Mouse (Mus musculus) c-Kit-positive CD71-positive TER-119-positive erythroid progenitor cells, embryonic 14.5 days (primary cell): ENCODE results near the gene Pex16.

Experiments used
- DNase-seq: peaks from one replicate; pipeline ENCODE4 v3.0.0-alpha.2; 2013; ENCODE audit warnings: low spot score

Pex16 gene

DNA sequence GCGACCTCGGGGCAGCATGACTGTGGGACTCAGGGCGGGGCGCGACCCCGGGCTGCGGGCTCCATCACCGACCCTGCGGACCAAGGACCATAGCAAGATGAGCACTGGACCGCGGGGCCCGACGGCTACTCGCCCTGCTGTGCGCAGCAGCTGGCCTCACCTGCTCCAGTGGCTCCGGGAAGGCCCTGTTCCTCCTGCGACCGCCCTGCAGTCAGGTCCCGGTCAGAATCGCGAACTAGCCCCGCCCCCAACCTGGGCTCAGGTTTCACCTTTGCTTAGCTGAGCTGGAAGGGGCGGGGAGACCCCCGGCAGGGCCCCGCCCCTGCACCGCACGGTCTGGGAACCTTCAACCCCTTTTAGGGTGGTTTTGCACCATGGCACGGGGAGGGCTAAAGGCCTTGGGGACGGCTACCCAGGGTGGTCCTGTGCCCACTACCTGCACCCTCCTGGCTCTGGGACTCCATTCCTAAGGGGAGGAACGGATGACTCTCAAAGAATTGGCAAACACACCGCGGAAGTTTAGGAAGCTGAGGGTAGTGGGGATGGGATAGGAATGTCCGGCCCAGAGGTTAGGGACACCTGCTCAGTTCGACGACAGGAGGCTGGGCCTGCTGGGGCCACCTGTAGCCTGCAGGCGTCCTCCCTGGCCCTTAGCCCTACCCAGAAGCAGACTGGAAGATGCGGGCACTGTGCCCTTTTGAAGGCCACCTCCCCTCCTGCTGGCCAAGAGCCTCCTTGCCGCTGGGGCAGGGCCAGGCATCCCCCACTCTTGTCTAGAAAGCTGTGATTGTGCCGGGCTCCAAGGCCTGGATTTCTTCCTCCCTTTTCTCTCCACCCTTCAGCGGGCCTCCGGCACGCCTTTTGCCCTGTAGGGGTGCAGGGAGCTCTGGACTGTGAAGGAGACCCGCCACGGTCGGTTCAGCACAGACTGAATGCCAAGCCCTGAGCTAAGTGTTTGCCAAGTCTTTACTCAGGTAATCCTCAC lies 3.4 kb upstream of the Pex16 start:
- DNase-seq: no peak

DNA sequence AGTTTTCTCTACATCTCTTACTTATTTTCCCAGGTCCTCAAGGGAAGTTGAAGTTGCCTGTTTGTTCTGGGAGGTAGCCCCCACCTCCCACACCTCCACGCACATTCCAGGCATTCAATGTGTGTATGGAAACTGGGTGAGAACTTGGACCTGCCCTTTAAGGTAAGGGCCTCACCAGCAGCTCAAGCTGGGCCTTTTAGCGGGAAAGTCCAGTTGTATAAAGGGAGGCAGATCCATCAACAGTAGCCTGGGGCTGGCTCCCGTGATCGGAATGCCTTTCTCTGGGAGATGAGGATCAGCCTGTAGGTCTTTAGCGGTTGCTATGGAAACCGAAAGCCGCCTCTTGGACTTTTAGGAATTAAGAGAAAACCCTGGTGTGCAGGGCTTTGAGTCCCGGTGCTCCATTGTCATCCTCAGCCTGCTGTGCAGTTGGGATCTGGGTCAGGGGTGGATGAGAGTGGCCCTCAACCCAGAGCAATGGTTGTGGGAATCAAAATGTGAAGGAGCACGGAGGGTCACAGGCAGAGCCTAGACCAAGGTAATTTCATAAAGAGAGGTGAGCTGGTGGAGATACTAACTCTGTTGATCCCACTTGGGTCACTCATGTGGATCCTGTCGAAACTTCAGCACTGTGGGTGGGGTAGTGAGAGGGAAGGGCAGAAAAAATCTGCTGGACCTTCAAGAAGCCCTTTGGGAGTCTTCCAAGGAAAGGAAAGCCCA lies 2.3 kb upstream of the Pex16 start:
- no peak for DNase-seq

DNA sequence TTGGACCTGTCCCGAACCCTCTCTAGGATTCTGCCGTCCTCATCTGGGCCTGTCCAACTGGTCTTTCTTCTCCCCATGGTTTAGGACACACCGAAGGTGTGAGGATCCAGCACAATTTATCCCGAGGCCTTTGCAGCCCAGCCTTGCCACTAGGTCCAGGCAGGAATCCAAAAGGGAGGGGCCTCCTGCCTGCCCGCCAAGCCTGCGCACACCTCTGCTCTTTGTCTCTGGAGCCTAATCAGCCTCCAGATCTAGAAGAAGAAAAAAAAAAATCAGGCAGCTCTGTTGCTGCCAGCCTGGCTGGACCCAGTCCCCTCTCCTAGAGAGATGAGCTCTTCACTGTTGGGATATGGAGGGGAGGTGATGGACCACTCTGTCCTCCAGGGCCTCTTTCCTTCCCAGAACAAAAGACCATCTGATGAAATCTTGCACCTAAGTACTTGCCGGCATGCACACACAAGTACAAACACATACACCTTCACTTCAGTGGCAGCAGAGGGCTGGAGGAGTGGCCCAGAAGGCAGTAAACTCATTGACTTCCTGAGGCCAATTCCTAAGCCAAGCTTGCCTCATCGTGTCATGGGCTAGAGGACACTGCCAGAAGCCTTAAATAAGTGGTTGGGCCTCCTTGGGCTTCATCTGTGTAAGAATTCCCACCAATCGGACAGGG lies 1.6 kb upstream of the Pex16 start:
- DNase-seq: no peak

- no peak for DNase-seq
Measured at GRCm38 (mm10) chr2:92373437-92373813, 1.1 kb upstream of the Pex16 start.

GRCm38 (mm10) chr2:92375099-92375623 lies 685 bp downstream of the Pex16 start:
- peak; percentile 91 for DNase-seq

- peak; percentile 23 for DNase-seq
Measured at GRCm38 (mm10) chr2:92375788-92376187, 1.3 kb downstream of the Pex16 start.

DNA sequence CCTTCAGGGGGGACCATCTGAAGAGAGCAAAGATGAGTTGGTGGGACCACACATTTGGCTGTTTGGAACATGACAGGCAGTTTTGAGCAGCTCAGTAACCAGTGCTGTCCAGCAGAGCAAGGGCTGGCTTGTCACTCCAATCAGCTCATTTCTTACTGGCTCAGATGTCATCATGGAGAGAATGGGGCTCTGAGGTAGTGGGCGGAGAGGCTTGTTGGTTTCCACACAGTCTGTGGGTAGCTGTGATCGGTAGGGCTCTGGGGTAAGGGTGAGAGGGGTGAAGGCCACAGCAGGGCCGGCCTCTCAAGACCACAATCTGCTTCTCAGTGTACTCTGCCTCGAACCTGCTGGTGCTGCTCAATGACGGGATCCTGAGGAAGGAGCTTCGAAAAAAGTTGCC lies 1.8 kb downstream of the Pex16 start:
- no peak for DNase-seq

DNA sequence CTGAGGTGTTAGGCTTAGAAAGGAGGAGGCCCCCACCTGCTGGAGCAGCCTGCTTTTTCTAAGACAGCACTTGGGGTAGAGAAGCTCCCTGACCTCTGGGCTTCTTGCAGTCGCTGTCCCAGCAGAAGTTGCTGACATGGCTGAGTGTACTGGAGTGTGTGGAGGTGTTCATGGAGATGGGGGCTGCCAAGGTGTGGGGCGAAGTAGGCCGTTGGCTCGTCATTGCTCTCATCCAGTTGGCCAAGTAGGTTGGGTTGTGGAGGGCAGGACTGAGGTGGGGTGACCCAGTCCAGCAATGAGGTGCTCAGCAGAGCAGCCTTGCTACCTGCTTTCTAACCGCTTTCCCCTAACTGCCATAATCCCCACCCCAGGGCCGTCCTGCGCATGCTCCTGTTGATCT lies 2.8 kb downstream of the Pex16 start:
- no peak for DNase-seq

DNA sequence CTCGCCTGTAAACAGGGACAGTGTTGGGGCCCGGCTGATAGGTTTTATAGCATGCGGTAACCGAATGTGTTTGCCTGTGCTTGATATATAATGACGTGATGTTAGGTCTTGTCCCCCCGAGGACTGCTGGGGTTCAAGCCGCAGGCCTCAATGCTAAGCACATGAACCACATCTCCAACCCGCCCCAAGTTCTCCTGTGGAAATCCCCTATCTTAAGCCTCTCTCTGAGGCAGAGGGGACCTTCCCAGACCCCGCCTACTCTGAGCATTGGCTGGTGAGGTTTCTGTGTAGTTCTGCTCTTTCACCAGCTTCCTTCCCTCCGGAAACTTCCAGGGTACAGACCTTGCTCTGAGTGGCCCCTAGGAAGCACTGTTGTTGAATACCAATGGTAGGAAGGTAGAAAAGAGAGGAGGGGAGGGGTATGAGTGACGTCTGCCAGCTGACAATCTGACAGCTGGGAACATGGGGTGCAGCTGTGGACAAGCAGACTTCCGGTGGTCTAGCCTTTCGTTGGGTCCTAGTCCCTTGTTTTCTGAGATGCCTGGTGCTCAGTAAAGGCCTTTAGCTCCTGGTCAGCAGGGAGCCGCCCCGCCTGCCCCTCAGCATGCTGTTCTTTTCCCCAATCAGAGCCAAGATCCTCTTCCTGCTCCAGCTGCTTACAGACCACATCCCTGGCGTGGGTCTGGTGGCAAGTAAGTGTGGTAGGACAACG lies 5.5 kb downstream of the Pex16 start:
- no peak for DNase-seq

DNA sequence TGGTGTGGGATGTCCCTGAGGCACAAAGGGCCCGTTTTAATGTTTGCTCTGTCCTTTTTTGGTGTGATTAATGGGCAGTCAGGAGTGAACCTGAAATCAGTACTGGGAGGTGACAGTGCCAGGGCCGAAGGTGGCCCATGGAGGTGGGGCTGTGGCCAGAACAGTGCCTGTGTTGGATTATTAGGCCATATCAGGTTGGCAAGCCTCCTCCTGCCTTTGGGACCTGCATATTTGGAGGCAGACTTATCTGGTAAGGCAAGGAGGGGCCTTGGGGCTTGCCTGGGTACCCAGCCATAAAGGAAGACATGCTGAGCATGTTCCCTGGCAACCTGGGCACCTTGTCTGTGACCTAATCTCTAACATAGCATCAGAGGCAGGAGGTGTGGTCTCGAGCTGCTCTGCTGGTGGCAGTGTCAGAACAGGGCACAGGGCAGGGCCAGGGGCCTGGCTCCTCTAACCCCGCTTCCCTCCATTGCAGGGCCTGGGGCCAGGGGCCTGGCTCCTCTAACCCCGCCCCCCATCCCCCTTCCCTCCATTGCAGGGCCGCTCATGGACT lies 6.1 kb downstream of the Pex16 start:
- DNase-seq: no peak

GRCm38 (mm10) chr2:92381161-92381560 lies 6.7 kb downstream of the Pex16 start:
- DNase-seq: no peak

- DNase-seq: no peak
Measured at GRCm38 (mm10) chr2:92381901-92382588, 7.6 kb downstream of the Pex16 start, which contains the start of gene 1700029I15Rik. TSS of gene 1700029I15Rik (plus strand) at chr2:92382538.

GRCm38 (mm10) chr2:92382759-92383158 lies 8.3 kb downstream of the Pex16 start:
- no peak for DNase-seq

DNA sequence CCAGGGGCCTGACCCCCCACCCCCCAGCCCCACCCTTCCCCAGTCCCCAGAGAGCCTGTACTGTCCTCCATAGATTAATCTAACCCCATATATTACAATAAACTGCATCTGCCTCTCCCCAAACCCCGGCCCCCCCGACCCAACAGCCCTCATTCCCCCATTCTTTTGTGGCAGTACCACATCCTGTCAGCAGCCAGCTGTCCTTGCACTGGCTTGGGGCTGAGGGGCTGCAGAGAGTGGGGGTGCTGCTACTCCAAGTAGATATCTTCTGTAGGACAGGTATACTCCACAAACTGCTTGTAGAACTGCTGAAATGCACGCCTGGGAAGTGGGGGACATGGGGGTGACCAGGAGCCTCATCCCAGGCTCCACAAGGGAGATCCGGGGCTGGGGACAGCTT lies 9.6 kb downstream of the Pex16 start:
- DNase-seq: no peak

- DNase-seq: no peak
Measured at GRCm38 (mm10) chr2:92385113-92386051, 10.9 kb downstream of the Pex16 start.

- no peak for DNase-seq
Measured at GRCm38 (mm10) chr2:92386821-92387570, 12.5 kb downstream of the Pex16 start.

GRCm38 (mm10) chr2:92387646-92388045 lies 13.2 kb downstream of the Pex16 start:
- DNase-seq: no peak

DNA sequence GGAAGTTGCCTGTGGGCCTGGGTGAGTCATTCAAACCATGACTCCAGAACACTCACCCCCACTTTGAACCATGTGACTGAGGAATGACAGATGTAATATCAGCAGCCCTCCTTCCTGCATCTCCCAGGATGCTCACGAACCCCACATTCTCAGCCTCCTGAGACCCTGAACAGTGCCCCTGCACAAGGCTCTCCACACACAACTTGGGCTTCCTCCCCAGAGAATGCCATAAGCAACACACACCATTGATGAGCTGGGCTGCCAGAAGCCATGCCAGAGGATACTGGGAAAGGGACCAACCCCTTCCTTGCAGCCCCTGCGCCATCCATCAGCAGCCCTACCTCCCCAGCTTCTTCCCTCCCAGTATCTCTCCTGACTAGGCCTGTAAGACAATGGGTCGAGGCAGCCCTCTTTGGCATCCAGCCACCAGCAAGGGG lies 13.6 kb downstream of the Pex16 start:
- DNase-seq: no peak
